ENCODE assay signal across 21 mouse cellular contexts in genomic region chr19:38539338-38539737, GRCm38 (mm10). TPM values are rescaled to one million over a fixed set of nuclear protein-coding genes. Genes with fewer than 3 reads are reported as not detected.
DNase-seq lines count a peak whose midpoint lies in the region; ATAC-seq and TF ChIP-seq lines count a peak whose summit lies in the region.
"Had no signal": no experiment of that assay in that cellular context is flagged by ENCODE, and none has a peak within 500 bp of the region (broad histone marks: within the 10 kb centered on the region; RNA-seq: fewer than 3 reads in every experiment).

No protein-coding gene starts in this region.

- DNase-seq in forebrain, embryonic 10.5 days (ENCODE audit: extremely low spot score, low spot score): no peak
- DNase-seq in heart, adult 8-10 months (ENCODE audit: low spot score): peak; percentile 50
- no peak for DNase-seq in heart, postnatal 4 days
- DNase-seq in limb, embryonic 11.5 days (ENCODE audit: low spot score): no peak
- no peak for DNase-seq in cerebellum, adult 2 months
- DNase-seq: adrenal gland, postnatal 14 days; cerebellum, adult 9-11 months; kidney, adult 9 months; kidney, postnatal 25 days; lung, postnatal 4 days; right cerebral cortex, postnatal 14 days; thymus, postnatal 14 days had no signal

- 75% methylated on average over 3 of the region's 3 CpGs for WGBS in forebrain, embryonic 10.5 days
- WGBS in forebrain, embryonic 12.5 days: 55% methylated on average over 3 of the region's 3 CpGs
- 68% methylated on average over 3 of the region's 3 CpGs for WGBS in limb, embryonic 11.5 days
- 34% methylated on average over 3 of the region's 3 CpGs for WGBS in cerebellum, adult 2 months
- 54% methylated on average over 3 of the region's 3 CpGs for WGBS in kidney, embryonic 15.5 days

- no peak for TF ChIP-seq CTCF in cerebellum, adult 2 months (IDR thresholded peaks at IDR 0.05; ENCODE audit: borderline replicate concordance, insufficient read depth, low read depth, low read length)

- H3K27ac ChIP-seq in forebrain, embryonic 10.5 days: 0 out of 2 replicates have a peak overlapping the region, but pooled peaks have one; percentile 40
- no peak overlapping the region for H3K27ac ChIP-seq in forebrain, embryonic 12.5 days
- H3K27ac ChIP-seq in limb, embryonic 11.5 days (replicated peaks; ENCODE audit: low read depth, low read length): peak overlapping the region; percentile 15; the same call in 1 of the 2 replicates
- no peak overlapping the region for H3K27ac ChIP-seq in cerebellum, adult 2 months (ENCODE audit: insufficient read depth, low read length)
- no peak overlapping the region for H3K27ac ChIP-seq in kidney, embryonic 15.5 days
- H3K27ac ChIP-seq: hindbrain, embryonic 10.5 days; intestine, embryonic 15.5 days; layer of hippocampus, adult 2 months; midbrain, embryonic 15.5 days; neural tube, embryonic 12.5 days had no signal

- H3K4me1 ChIP-seq in forebrain, embryonic 10.5 days: peaks cover 13% of the 10 kb centered on the region; the same call in 1 of the 2 replicates
- H3K4me1 ChIP-seq in forebrain, embryonic 12.5 days: no peaks in the 10 kb centered on the region; the same call in 1 of the 2 replicates
- H3K4me1 ChIP-seq in limb, embryonic 11.5 days (ENCODE audit: control insufficient read depth, insufficient read depth, low read length): peaks cover 10% of the 10 kb centered on the region
- H3K4me1 ChIP-seq in cerebellum, adult 2 months (ENCODE audit: control insufficient read depth, insufficient read depth, low read length): no peaks in the 10 kb centered on the region
- H3K4me1 ChIP-seq in kidney, embryonic 15.5 days: no peaks in the 10 kb centered on the region
- H3K4me1 ChIP-seq: midbrain, embryonic 15.5 days had no signal

- H3K4me2 ChIP-seq in forebrain, embryonic 12.5 days: no peak overlapping the region
- no peak overlapping the region for H3K4me2 ChIP-seq in limb, embryonic 11.5 days (ENCODE audit: low read depth, severe bottlenecking)
- H3K4me2 ChIP-seq in kidney, embryonic 15.5 days: no peak overlapping the region
- H3K4me2 ChIP-seq: intestine, embryonic 15.5 days; midbrain, embryonic 15.5 days; neural tube, embryonic 12.5 days had no signal

- H3K36me3 ChIP-seq in forebrain, embryonic 10.5 days (replicated peaks): no peaks in the 10 kb centered on the region
- no peaks in the 10 kb centered on the region for H3K36me3 ChIP-seq in forebrain, embryonic 12.5 days (replicated peaks)
- no peaks in the 10 kb centered on the region for H3K36me3 ChIP-seq in limb, embryonic 11.5 days (ENCODE audit: control insufficient read depth, insufficient read depth, low read length)
- no peaks in the 10 kb centered on the region for H3K36me3 ChIP-seq in kidney, embryonic 15.5 days
- H3K36me3 ChIP-seq: hindbrain, embryonic 10.5 days; intestine, embryonic 15.5 days; midbrain, embryonic 15.5 days; neural tube, embryonic 12.5 days had no signal

- no peak overlapping the region for H3K9ac ChIP-seq in forebrain, embryonic 12.5 days
- H3K9ac ChIP-seq in limb, embryonic 11.5 days (ENCODE audit: low read length): no peak overlapping the region
- H3K9ac ChIP-seq in kidney, embryonic 15.5 days: no peak overlapping the region
- H3K9ac ChIP-seq: intestine, embryonic 15.5 days; midbrain, embryonic 15.5 days; neural tube, embryonic 12.5 days had no signal

- no peaks in the 10 kb centered on the region; the same call in 1 of the 2 replicates for H3K9me3 ChIP-seq in forebrain, embryonic 10.5 days
- H3K9me3 ChIP-seq in forebrain, embryonic 12.5 days: no peaks in the 10 kb centered on the region
- H3K9me3 ChIP-seq in limb, embryonic 11.5 days (ENCODE audit: control insufficient read depth, low read length): no peaks in the 10 kb centered on the region
- no peaks in the 10 kb centered on the region for H3K9me3 ChIP-seq in kidney, embryonic 15.5 days (replicated peaks)
- H3K9me3 ChIP-seq: hindbrain, embryonic 10.5 days; intestine, embryonic 15.5 days; midbrain, embryonic 15.5 days; neural tube, embryonic 12.5 days had no signal

- no peak for TF ChIP-seq POLR2A in cerebellum, adult 2 months (IDR thresholded peaks at IDR 0.05; ENCODE audit: borderline replicate concordance, insufficient read depth, low read length)

- H3K27me3 ChIP-seq in forebrain, embryonic 10.5 days (ENCODE audit: poor library complexity, severe bottlenecking): no peaks in the 10 kb centered on the region
- no peaks in the 10 kb centered on the region for H3K27me3 ChIP-seq in forebrain, embryonic 12.5 days
- no peaks in the 10 kb centered on the region for H3K27me3 ChIP-seq in limb, embryonic 11.5 days (ENCODE audit: control insufficient read depth, insufficient read depth, low read length)
- H3K27me3 ChIP-seq in cerebellum, adult 2 months (ENCODE audit: control insufficient read depth, insufficient read depth, low read length): no peaks in the 10 kb centered on the region
- H3K27me3 ChIP-seq in kidney, embryonic 15.5 days: no peaks in the 10 kb centered on the region
- H3K27me3 ChIP-seq: intestine, embryonic 15.5 days; midbrain, embryonic 15.5 days; neural tube, embryonic 12.5 days had no signal

- ATAC-seq in forebrain, embryonic 12.5 days (ENCODE audit: low FRiP score): no peak
- ATAC-seq in limb, embryonic 11.5 days (ENCODE audit: insufficient number of reproducible peaks, low FRiP score, low TSS enrichment, low read depth): no peak
- ATAC-seq in kidney, embryonic 15.5 days (replicated peaks; ENCODE audit: low FRiP score): no peak
- ATAC-seq: hindbrain, embryonic 16.5 days; intestine, embryonic 15.5 days; midbrain, embryonic 15.5 days had no signal

- no peak overlapping the region for H3K4me3 ChIP-seq in forebrain, embryonic 10.5 days
- H3K4me3 ChIP-seq in forebrain, embryonic 12.5 days (replicated peaks): no peak overlapping the region
- no peak overlapping the region for H3K4me3 ChIP-seq in limb, embryonic 11.5 days (ENCODE audit: low read depth, low read length)
- H3K4me3 ChIP-seq in cerebellum, adult 2 months (replicated peaks; ENCODE audit: insufficient read depth, low read depth, low read length): no peak overlapping the region
- H3K4me3 ChIP-seq in kidney, embryonic 15.5 days (replicated peaks): no peak overlapping the region
- H3K4me3 ChIP-seq: hindbrain, embryonic 10.5 days; intestine, embryonic 15.5 days; layer of hippocampus, adult 2 months; midbrain, embryonic 15.5 days; neural tube, embryonic 12.5 days had no signal

RNA-seq across cellular contexts. Expression of gene Plce1, which starts 58.4 kb away (rescaled TPM):
- 2.8 and 2.9 TPM in 2 replicates for polyA plus RNA-seq in forebrain, embryonic 10.5 days (2016; fragmentation: Nextera tagmentation; extraction: Ambion mirVana)
- 6.0 and 6.2 TPM in 2 replicates for polyA plus RNA-seq in forebrain, embryonic 12.5 days (2016; fragmentation: Nextera tagmentation; extraction: Ambion mirVana)
- total RNA-seq in heart, adult 8-10 months (2022): 10 to 100 TPM; 15.0 to 19.5 (median 17.7) TPM
- total RNA-seq in heart, postnatal 4 days (2021): 10 to 100 TPM; 44.9 to 45.1 TPM
- polyA plus RNA-seq in limb, embryonic 11.5 days (2014; fragmentation: Nextera tagmentation; extraction: Ambion mirVana): 4.5 and 5.3 TPM in 2 replicates
- 9.7 TPM in 2 replicates for polyA plus RNA-seq in cerebellum, adult 2 months (2012; rRNA removed)
- 3.6 and 3.9 TPM in 2 replicates for polyA plus RNA-seq in kidney, embryonic 15.5 days (2015; fragmentation: Nextera tagmentation; extraction: Ambion mirVana)
- total RNA-seq: common myeloid progenitor, adult 5-6 weeks had no signal

Comparison
In these comparisons a context has a peak if more than half of its experiments do, and no peak if none do; other contexts are left out.
1. H3K27ac ChIP-seq: peak in forebrain, embryonic 10.5 days (single experiment) and limb, embryonic 11.5 days (single experiment); none in forebrain, embryonic 12.5 days (single experiment), cerebellum, adult 2 months (single experiment) and kidney, embryonic 15.5 days (single experiment).